In genomic region chr6:88255435-88255834, GRCm38 (mm10) we compare ENCODE assay signal across 33 mouse cellular contexts. TPM values are rescaled to one million over a fixed set of nuclear protein-coding genes. Genes with fewer than 3 reads are reported as not detected.
DNase-seq lines count a peak whose midpoint lies in the region; ATAC-seq and TF ChIP-seq lines count a peak whose summit lies in the region.
"Had no signal": no experiment of that assay in that cellular context is flagged by ENCODE, and none has a peak within 500 bp of the region (broad histone marks: within the 10 kb centered on the region; RNA-seq: fewer than 3 reads in every experiment).

No protein-coding gene starts in this region.

- 0 out of 2 replicates have a peak, but pooled peaks have one; percentile 12 for ATAC-seq in intestine, embryonic 16.5 days
- no peak for ATAC-seq in intestine, embryonic 15.5 days
- ATAC-seq in G1E (ENCODE audit: extremely low read depth, insufficient number of reproducible peaks, low FRiP score, poor library complexity, severe bottlenecking) = peak; percentile 61
- ATAC-seq in liver, embryonic 11.5 days (replicated peaks; ENCODE audit: low FRiP score) = peak; percentile 72
- ATAC-seq in megakaryocyte progenitor cell, adult 5-6 weeks (replicated peaks; ENCODE audit: poor library complexity) = peak; percentile 24
- ATAC-seq in hindbrain, postnatal 0 days = no peak
- ATAC-seq: forebrain, embryonic 16.5 days had no signal

- H3K4me3 ChIP-seq in intestine, embryonic 16.5 days (ENCODE audit: low read length) = no peak overlapping the region
- H3K4me3 ChIP-seq in intestine, embryonic 15.5 days (replicated peaks) = no peak overlapping the region
- H3K4me3 ChIP-seq in G1E (ENCODE audit: low read depth, low read length) = peak overlapping the region; percentile 50; the same call in 1 of the 2 replicates
- no peak overlapping the region for H3K4me3 ChIP-seq in liver, embryonic 11.5 days (ENCODE audit: low read depth, low read length)
- no peak overlapping the region for H3K4me3 ChIP-seq in hindbrain, postnatal 0 days (ENCODE audit: low read length)
- H3K4me3 ChIP-seq: forebrain, embryonic 10.5 days; heart, adult 2 months; hindbrain, embryonic 12.5 days; layer of hippocampus, adult 2 months; megakaryocyte, embryonic 14.5 days had no signal

- no peak overlapping the region for H3K27ac ChIP-seq in intestine, embryonic 16.5 days (ENCODE audit: low read length)
- no peak overlapping the region for H3K27ac ChIP-seq in intestine, embryonic 15.5 days
- no peak overlapping the region for H3K27ac ChIP-seq in liver, embryonic 11.5 days (ENCODE audit: low read depth, low read length)
- no peak overlapping the region for H3K27ac ChIP-seq in hindbrain, postnatal 0 days
- H3K27ac ChIP-seq: forebrain, embryonic 10.5 days; heart, adult 2 months; hindbrain, embryonic 12.5 days; layer of hippocampus, adult 2 months had no signal

- H3K4me1 ChIP-seq in intestine, embryonic 16.5 days (ENCODE audit: control insufficient read depth, insufficient read depth, low read length) = peaks cover 15% of the 10 kb centered on the region
- H3K4me1 ChIP-seq in intestine, embryonic 15.5 days (replicated peaks) = 0 out of 2 replicates have a peak, but pooled peaks cover 11% of the 10 kb centered on the region
- peaks cover 87% of the 10 kb centered on the region for H3K4me1 ChIP-seq in G1E (ENCODE audit: insufficient read depth, low read depth, low read length)
- peaks cover 55% of the 10 kb centered on the region for H3K4me1 ChIP-seq in liver, embryonic 11.5 days (replicated peaks; ENCODE audit: control insufficient read depth, insufficient read depth, low read length)
- no peaks in the 10 kb centered on the region for H3K4me1 ChIP-seq in hindbrain, postnatal 0 days (ENCODE audit: insufficient read depth, low read length)
- H3K4me1 ChIP-seq: forebrain, embryonic 10.5 days; hindbrain, embryonic 12.5 days had no signal

- no peaks in the 10 kb centered on the region for H3K9me3 ChIP-seq in intestine, embryonic 16.5 days (ENCODE audit: control insufficient read depth, low read length)
- H3K9me3 ChIP-seq in intestine, embryonic 15.5 days = no peaks in the 10 kb centered on the region
- H3K9me3 ChIP-seq in G1E (replicated peaks) = no peaks in the 10 kb centered on the region
- no peaks in the 10 kb centered on the region for H3K9me3 ChIP-seq in liver, embryonic 11.5 days (ENCODE audit: control insufficient read depth, low read length)
- no peaks in the 10 kb centered on the region for H3K9me3 ChIP-seq in hindbrain, postnatal 0 days (ENCODE audit: low read length)
- H3K9me3 ChIP-seq: forebrain, embryonic 10.5 days; hindbrain, embryonic 12.5 days; megakaryocyte, embryonic 14.5 days had no signal

- no peaks in the 10 kb centered on the region for H3K27me3 ChIP-seq in intestine, embryonic 16.5 days (replicated peaks; ENCODE audit: control insufficient read depth, insufficient read depth, low read length)
- H3K27me3 ChIP-seq in intestine, embryonic 15.5 days (replicated peaks) = no peaks in the 10 kb centered on the region
- no peaks in the 10 kb centered on the region for H3K27me3 ChIP-seq in G1E (ENCODE audit: insufficient read depth, low read length)
- no peaks in the 10 kb centered on the region for H3K27me3 ChIP-seq in liver, embryonic 11.5 days (replicated peaks; ENCODE audit: control insufficient read depth, insufficient read depth, low read length)
- H3K27me3 ChIP-seq in hindbrain, postnatal 0 days (ENCODE audit: insufficient read depth, low read length) = no peaks in the 10 kb centered on the region
- H3K27me3 ChIP-seq: hindbrain, embryonic 12.5 days had no signal

- 60% methylated on average over 4 of the region's 4 CpGs for WGBS in intestine, embryonic 16.5 days
- WGBS in intestine, embryonic 15.5 days = 57% methylated on average over 4 of the region's 4 CpGs
- 10% methylated on average over 4 of the region's 4 CpGs for WGBS in liver, embryonic 11.5 days
- WGBS in hindbrain, postnatal 0 days = 85% methylated on average over 4 of the region's 4 CpGs

- no peak overlapping the region for H3K9ac ChIP-seq in intestine, embryonic 16.5 days (ENCODE audit: low read depth, low read length)
- no peak overlapping the region for H3K9ac ChIP-seq in intestine, embryonic 15.5 days
- H3K9ac ChIP-seq in liver, embryonic 11.5 days (ENCODE audit: low read depth, low read length) = 0 out of 2 replicates have a peak overlapping the region, but pooled peaks have one; percentile 3
- no peak overlapping the region for H3K9ac ChIP-seq in hindbrain, postnatal 0 days (replicated peaks; ENCODE audit: low read length)
- H3K9ac ChIP-seq: hindbrain, embryonic 12.5 days had no signal

- no peak for TF ChIP-seq CTCF in G1E (IDR thresholded peaks at IDR 0.05; ENCODE audit: low read depth, low read length)
- no peak for TF ChIP-seq CTCF in hindbrain, postnatal 0 days (IDR thresholded peaks at IDR 0.05; ENCODE audit: low read depth)

- H3K4me2 ChIP-seq in intestine, embryonic 16.5 days (ENCODE audit: low read depth, low read length) = no peak overlapping the region
- H3K4me2 ChIP-seq in intestine, embryonic 15.5 days (replicated peaks) = no peak overlapping the region
- H3K4me2 ChIP-seq in liver, embryonic 11.5 days = peak overlapping the region; percentile 33
- H3K4me2 ChIP-seq in hindbrain, postnatal 0 days (ENCODE audit: low read depth, low read length) = no peak overlapping the region
- H3K4me2 ChIP-seq: hindbrain, embryonic 12.5 days had no signal

- H3K36me3 ChIP-seq in intestine, embryonic 16.5 days (ENCODE audit: control insufficient read depth, insufficient read depth, low read length) = no peaks in the 10 kb centered on the region
- H3K36me3 ChIP-seq in intestine, embryonic 15.5 days = no peaks in the 10 kb centered on the region
- peaks cover 64% of the 10 kb centered on the region for H3K36me3 ChIP-seq in G1E (replicated peaks)
- 0 out of 2 replicates have a peak, but pooled peaks cover 5% of the 10 kb centered on the region for H3K36me3 ChIP-seq in liver, embryonic 11.5 days (ENCODE audit: control insufficient read depth, insufficient read depth, low read length)
- H3K36me3 ChIP-seq in hindbrain, postnatal 0 days (ENCODE audit: insufficient read depth, low read length) = no peaks in the 10 kb centered on the region; the same call in 1 of the 2 replicates
- H3K36me3 ChIP-seq: hindbrain, embryonic 12.5 days had no signal

- DNase-seq in G1E (ENCODE audit: low spot score) = peak; percentile 77
- no peak for DNase-seq in liver, embryonic 11.5 days (ENCODE audit: low spot score)
- no peak for DNase-seq in hindbrain, postnatal 0 days (ENCODE audit: low spot score)
- DNase-seq in right cerebral cortex, adult 2 months (ENCODE audit: low spot score in 2 of 2) = no peak
- DNase-seq: adrenal gland, postnatal 14 days; cerebellum, adult 11 months; cerebellum, adult 9-11 months; gastrocnemius, postnatal 25 days; heart, adult 2 months; kidney, adult 8-10 months; kidney, postnatal 14 days; lung, adult 18-20 months; midbrain, embryonic 14.5 days; right cerebral cortex, postnatal 25 days; spleen, adult 18-20 months; thymus, postnatal 25 days had no signal

RNA-seq across cellular contexts. Expression of gene Dnajb8, which starts 33.4 kb away (rescaled TPM):
- polyA plus RNA-seq in intestine, embryonic 16.5 days (2015; fragmentation: Nextera tagmentation; extraction: Ambion mirVana) = not detected in 2 replicates
- polyA plus RNA-seq in intestine, embryonic 15.5 days (2015; fragmentation: Nextera tagmentation; extraction: Ambion mirVana) = not detected in 2 replicates
- not detected in 2 replicates for total RNA-seq in G1E (2014; fragmentation: Nextera tagmentation)
- 0.11 TPM in 1 of 2 replicates, not detected in the other for total RNA-seq in G1E (2017)
- polyA plus RNA-seq in G1E (2012) = not detected in 2 replicates
- polyA plus RNA-seq in liver, embryonic 11.5 days (2014; fragmentation: Nextera tagmentation; extraction: Ambion mirVana) = not detected in 2 replicates
- total RNA-seq in megakaryocyte progenitor cell, adult 5-6 weeks (2015) = not detected in 2 replicates
- total RNA-seq in megakaryocyte progenitor cell, adult 5-6 weeks (2017) = not detected in 2 replicates
- not detected in 2 replicates for total RNA-seq in hindbrain, postnatal 0 days (2014; rRNA removed)
- polyA plus RNA-seq in hindbrain, postnatal 0 days (2015; fragmentation: Nextera tagmentation; extraction: Ambion mirVana) = not detected in 2 replicates
- total RNA-seq: adrenal gland, postnatal 14 days; common myeloid progenitor, adult 5-6 weeks; ES-E14; gastrocnemius, postnatal 25 days; heart, adult 2 months; heart, postnatal 25 days; layer of hippocampus, adult 2 months; layer of hippocampus, postnatal 25 days had no signal
- polyA plus RNA-seq: brain, embryonic 14.5 days; embryonic facial prominence, embryonic 11.5 days; forebrain, embryonic 10.5 days; forebrain, embryonic 16.5 days; heart, embryonic 14.5 days; hindbrain, embryonic 12.5 days; limb, embryonic 11.5 days; midbrain, embryonic 14.5 days; neural tube, embryonic 11.5 days had no signal

Comparison
In these comparisons a context has a peak if more than half of its experiments do, and no peak if none do; other contexts are left out.
1. ATAC-seq: peak in intestine, embryonic 16.5 days (single experiment), G1E (single experiment), liver, embryonic 11.5 days (single experiment) and megakaryocyte progenitor cell, adult 5-6 weeks (single experiment); none in intestine, embryonic 15.5 days (single experiment) and hindbrain, postnatal 0 days (single experiment).